Mouse (Mus musculus): ENCODE measurements around the gene Gucy2c. TPM values are rescaled to one million over a fixed set of nuclear protein-coding genes. Genes with fewer than 3 reads are reported as not detected.
A peak's percentile ranks its signal among the peaks of the same experiment; 100 is the strongest.

Gucy2c gene
- polyA plus RNA-seq, 1 experiment from 2014 or later, result not detected

GRCm38 (mm10) chr6:136769859-136770258 lies 11.7 kb downstream of the Gucy2c start:
- no peak overlapping the region for H3K27ac ChIP-seq (ENCODE audit: low read depth, low read length)
- H3K4me2 ChIP-seq (replicated peaks; ENCODE audit: low read depth, low read length), result no peak overlapping the region
- no peaks in the 10 kb centered on the region for H3K27me3 ChIP-seq (ENCODE audit: control insufficient read depth, insufficient read depth, low read length)
- no peak for ATAC-seq (ENCODE audit: low FRiP score, low TSS enrichment)
- H3K9me3 ChIP-seq (ENCODE audit: control insufficient read depth, low read length), result no peaks in the 10 kb centered on the region
- no peak overlapping the region for H3K4me3 ChIP-seq (ENCODE audit: low read length)
- no peaks in the 10 kb centered on the region for H3K36me3 ChIP-seq (ENCODE audit: control insufficient read depth, insufficient read depth, low read length)
- 90% methylated on average over 7 of the region's 7 CpGs for WGBS
- H3K9ac ChIP-seq (ENCODE audit: low read depth, low read length), result no peak overlapping the region
- H3K4me1 ChIP-seq (ENCODE audit: control insufficient read depth, insufficient read depth, low read length), result no peaks in the 10 kb centered on the region

GRCm38 (mm10) chr6:136769143-136769542 lies 12.4 kb downstream of the Gucy2c start:
- H3K27ac ChIP-seq (ENCODE audit: low read depth, low read length), result no peak overlapping the region
- WGBS, result 84% methylated on average over 8 of the region's 8 CpGs
- ATAC-seq (ENCODE audit: low FRiP score, low TSS enrichment), result no peak
- no peaks in the 10 kb centered on the region for H3K27me3 ChIP-seq (ENCODE audit: control insufficient read depth, insufficient read depth, low read length)
- H3K9me3 ChIP-seq (ENCODE audit: control insufficient read depth, low read length), result no peaks in the 10 kb centered on the region
- H3K36me3 ChIP-seq (ENCODE audit: control insufficient read depth, insufficient read depth, low read length), result no peaks in the 10 kb centered on the region
- H3K4me1 ChIP-seq (ENCODE audit: control insufficient read depth, insufficient read depth, low read length), result no peaks in the 10 kb centered on the region
- no peak overlapping the region for H3K4me3 ChIP-seq (ENCODE audit: low read length)
- H3K4me2 ChIP-seq (replicated peaks; ENCODE audit: low read depth, low read length), result no peak overlapping the region
- no peak overlapping the region for H3K9ac ChIP-seq (ENCODE audit: low read depth, low read length)

- no peaks in the 10 kb centered on the region for H3K36me3 ChIP-seq (ENCODE audit: control insufficient read depth, insufficient read depth, low read length)
- H3K9ac ChIP-seq (ENCODE audit: low read depth, low read length), result no peak overlapping the region
- no peak overlapping the region for H3K4me3 ChIP-seq (ENCODE audit: low read length)
- no peaks in the 10 kb centered on the region for H3K4me1 ChIP-seq (ENCODE audit: control insufficient read depth, insufficient read depth, low read length)
- H3K27me3 ChIP-seq (ENCODE audit: control insufficient read depth, insufficient read depth, low read length), result no peaks in the 10 kb centered on the region
- ATAC-seq (ENCODE audit: low FRiP score, low TSS enrichment), result no peak
- H3K27ac ChIP-seq (ENCODE audit: low read depth, low read length), result no peak overlapping the region
- H3K4me2 ChIP-seq (replicated peaks; ENCODE audit: low read depth, low read length), result no peak overlapping the region
- WGBS, result 58% methylated on average over 1 of the region's 1 CpGs
- H3K9me3 ChIP-seq (ENCODE audit: control insufficient read depth, low read length), result no peaks in the 10 kb centered on the region
Measured at GRCm38 (mm10) chr6:136763912-136764311, 17.7 kb downstream of the Gucy2c start.

GRCm38 (mm10) chr6:136750567-136750966 lies 31.0 kb downstream of the Gucy2c start:
- no peaks in the 10 kb centered on the region for H3K36me3 ChIP-seq (ENCODE audit: control insufficient read depth, insufficient read depth, low read length)
- ATAC-seq (ENCODE audit: low FRiP score, low TSS enrichment), result no peak
- no peak overlapping the region for H3K4me3 ChIP-seq (ENCODE audit: low read length)
- no peak overlapping the region for H3K27ac ChIP-seq (ENCODE audit: low read depth, low read length)
- H3K4me2 ChIP-seq (replicated peaks; ENCODE audit: low read depth, low read length), result no peak overlapping the region
- H3K9me3 ChIP-seq (ENCODE audit: control insufficient read depth, low read length), result no peaks in the 10 kb centered on the region
- H3K27me3 ChIP-seq (ENCODE audit: control insufficient read depth, insufficient read depth, low read length), result no peaks in the 10 kb centered on the region
- no peaks in the 10 kb centered on the region for H3K4me1 ChIP-seq (ENCODE audit: control insufficient read depth, insufficient read depth, low read length)
- H3K9ac ChIP-seq (ENCODE audit: low read depth, low read length), result no peak overlapping the region
- 86% methylated on average over 11 of the region's 11 CpGs for WGBS

- Histone ChIP-seq H3K27ac (ENCODE audit: low read depth, low read length) (no peak overlapping the region), H3K4me3 (ENCODE audit: low read length) (no peak overlapping the region), H3K36me3 (ENCODE audit: control insufficient read depth, insufficient read depth, low read length) (no peaks in the 10 kb centered on the region), H3K9ac (ENCODE audit: low read depth, low read length) (no peak overlapping the region), H3K4me2 (replicated peaks; ENCODE audit: low read depth, low read length) (no peak overlapping the region), H3K9me3 (ENCODE audit: control insufficient read depth, low read length) (no peaks in the 10 kb centered on the region), H3K27me3 (ENCODE audit: control insufficient read depth, insufficient read depth, low read length) (no peaks in the 10 kb centered on the region), H3K4me1 (ENCODE audit: control insufficient read depth, insufficient read depth, low read length) (no peaks in the 10 kb centered on the region)
- ATAC-seq (ENCODE audit: low FRiP score, low TSS enrichment), result no peak
- 80% methylated on average over 5 of the region's 5 CpGs for WGBS
Measured at GRCm38 (mm10) chr6:136745586-136745985, 36.0 kb downstream of the Gucy2c start.

- ATAC-seq (ENCODE audit: low FRiP score, low TSS enrichment), result no peak
- WGBS, result 82% methylated on average over 7 of the region's 7 CpGs
- Histone ChIP-seq H3K4me3 (ENCODE audit: low read length) (no peak overlapping the region), H3K36me3 (ENCODE audit: control insufficient read depth, insufficient read depth, low read length) (no peaks in the 10 kb centered on the region), H3K27ac (ENCODE audit: low read depth, low read length) (no peak overlapping the region), H3K4me1 (ENCODE audit: control insufficient read depth, insufficient read depth, low read length) (no peaks in the 10 kb centered on the region), H3K9ac (ENCODE audit: low read depth, low read length) (no peak overlapping the region), H3K27me3 (ENCODE audit: control insufficient read depth, insufficient read depth, low read length) (no peaks in the 10 kb centered on the region), H3K4me2 (replicated peaks; ENCODE audit: low read depth, low read length) (no peak overlapping the region), H3K9me3 (ENCODE audit: control insufficient read depth, low read length) (no peaks in the 10 kb centered on the region)
Measured at GRCm38 (mm10) chr6:136743729-136744128, 37.8 kb downstream of the Gucy2c start.

- Histone ChIP-seq H3K27ac (ENCODE audit: low read depth, low read length) (no peak overlapping the region), H3K9ac (ENCODE audit: low read depth, low read length) (no peak overlapping the region), H3K4me1 (ENCODE audit: control insufficient read depth, insufficient read depth, low read length) (no peaks in the 10 kb centered on the region), H3K4me3 (ENCODE audit: low read length) (no peak overlapping the region), H3K27me3 (ENCODE audit: control insufficient read depth, insufficient read depth, low read length) (no peaks in the 10 kb centered on the region), H3K4me2 (replicated peaks; ENCODE audit: low read depth, low read length) (no peak overlapping the region), H3K9me3 (ENCODE audit: control insufficient read depth, low read length) (no peaks in the 10 kb centered on the region), H3K36me3 (ENCODE audit: control insufficient read depth, insufficient read depth, low read length) (no peaks in the 10 kb centered on the region)
- peak; percentile 92 for ATAC-seq (ENCODE audit: low FRiP score, low TSS enrichment)
- 40% methylated on average over 10 of the region's 10 CpGs for WGBS
Measured at GRCm38 (mm10) chr6:136742352-136743118, 39.0 kb downstream of the Gucy2c start.

GRCm38 (mm10) chr6:136741281-136741680 lies 40.3 kb downstream of the Gucy2c start:
- Histone ChIP-seq H3K27ac (ENCODE audit: low read depth, low read length) (no peak overlapping the region), H3K9me3 (ENCODE audit: control insufficient read depth, low read length) (no peaks in the 10 kb centered on the region), H3K4me3 (ENCODE audit: low read length) (no peak overlapping the region), H3K4me1 (ENCODE audit: control insufficient read depth, insufficient read depth, low read length) (no peaks in the 10 kb centered on the region), H3K9ac (ENCODE audit: low read depth, low read length) (no peak overlapping the region), H3K27me3 (ENCODE audit: control insufficient read depth, insufficient read depth, low read length) (no peaks in the 10 kb centered on the region), H3K4me2 (replicated peaks; ENCODE audit: low read depth, low read length) (no peak overlapping the region), H3K36me3 (ENCODE audit: control insufficient read depth, insufficient read depth, low read length) (no peaks in the 10 kb centered on the region)
- WGBS, result 82% methylated on average over 10 of the region's 10 CpGs
- ATAC-seq (ENCODE audit: low FRiP score, low TSS enrichment), result no peak

- Histone ChIP-seq H3K27ac (ENCODE audit: low read depth, low read length) (no peak overlapping the region), H3K4me2 (replicated peaks; ENCODE audit: low read depth, low read length) (no peak overlapping the region), H3K27me3 (ENCODE audit: control insufficient read depth, insufficient read depth, low read length) (no peaks in the 10 kb centered on the region), H3K9ac (ENCODE audit: low read depth, low read length) (no peak overlapping the region), H3K36me3 (ENCODE audit: control insufficient read depth, insufficient read depth, low read length) (no peaks in the 10 kb centered on the region), H3K9me3 (ENCODE audit: control insufficient read depth, low read length) (no peaks in the 10 kb centered on the region), H3K4me3 (ENCODE audit: low read length) (no peak overlapping the region), H3K4me1 (ENCODE audit: control insufficient read depth, insufficient read depth, low read length) (no peaks in the 10 kb centered on the region)
- ATAC-seq (ENCODE audit: low FRiP score, low TSS enrichment), result no peak
- WGBS, result 82% methylated on average over 7 of the region's 7 CpGs
Measured at GRCm38 (mm10) chr6:136735766-136736165, 45.8 kb downstream of the Gucy2c start.
